In the genomic region with DNA sequence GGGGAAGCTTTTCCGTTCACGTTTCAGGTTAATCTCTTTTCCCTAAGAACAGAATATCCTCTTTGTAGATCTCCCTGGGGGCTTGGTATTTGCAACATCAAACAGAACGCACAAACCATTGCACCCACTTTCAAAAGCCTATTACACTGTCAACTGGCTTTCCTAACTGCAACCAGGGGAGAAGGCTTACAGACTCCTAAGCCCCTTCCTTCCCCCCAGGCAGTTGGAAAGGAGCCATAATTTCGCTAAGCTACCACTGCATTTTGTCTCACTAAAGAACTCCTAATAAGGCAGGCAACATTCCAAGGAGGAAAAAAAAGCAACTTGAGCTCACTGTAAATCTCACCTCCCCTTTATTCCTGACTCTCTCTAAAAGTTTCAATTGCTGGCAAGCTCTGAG, we compare ENCODE assay signal across 18 mouse cellular contexts.
DNase-seq lines count a peak whose midpoint lies in the region; ATAC-seq lines count a peak whose summit lies in the region.
"Had no signal": no experiment of that assay in that cellular context is flagged by ENCODE, and none has a peak within 500 bp of the region (broad histone marks: within the 10 kb centered on the region; RNA-seq: fewer than 3 reads in every experiment).

No protein-coding gene starts in this region.

- no peak overlapping the region for H3K9ac ChIP-seq in hindbrain, embryonic 13.5 days
- H3K9ac ChIP-seq in midbrain, embryonic 11.5 days (ENCODE audit: low read length) = no peak overlapping the region
- no peak overlapping the region for H3K9ac ChIP-seq in midbrain, embryonic 15.5 days
- H3K9ac ChIP-seq in midbrain, embryonic 14.5 days (replicated peaks; ENCODE audit: low read length) = no peak overlapping the region
- H3K9ac ChIP-seq: heart, embryonic 15.5 days; limb, embryonic 13.5 days had no signal

- H3K4me1 ChIP-seq in hindbrain, embryonic 13.5 days (replicated peaks) = peaks cover 56% of the 10 kb centered on the region
- peaks cover 50% of the 10 kb centered on the region for H3K4me1 ChIP-seq in hindbrain, embryonic 10.5 days (replicated peaks)
- peaks cover 37% of the 10 kb centered on the region for H3K4me1 ChIP-seq in midbrain, embryonic 11.5 days (ENCODE audit: control insufficient read depth, insufficient read depth, low read length)
- H3K4me1 ChIP-seq in midbrain, embryonic 15.5 days = peaks cover 50% of the 10 kb centered on the region
- peaks cover 52% of the 10 kb centered on the region for H3K4me1 ChIP-seq in midbrain, embryonic 14.5 days (ENCODE audit: control insufficient read depth, insufficient read depth, low read length)

- H3K4me3 ChIP-seq in hindbrain, embryonic 13.5 days = no peak overlapping the region
- no peak overlapping the region for H3K4me3 ChIP-seq in hindbrain, embryonic 10.5 days
- H3K4me3 ChIP-seq in midbrain, embryonic 11.5 days (ENCODE audit: low read depth, low read length) = no peak overlapping the region
- H3K4me3 ChIP-seq in midbrain, embryonic 15.5 days = no peak overlapping the region
- H3K4me3 ChIP-seq in midbrain, embryonic 14.5 days (replicated peaks; ENCODE audit: low read depth, low read length) = no peak overlapping the region
- H3K4me3 ChIP-seq: erythroblast, embryonic 14.5 days; heart, embryonic 15.5 days; limb, embryonic 13.5 days had no signal

- no peak for ATAC-seq in hindbrain, embryonic 13.5 days (ENCODE audit: low FRiP score)
- ATAC-seq in midbrain, embryonic 11.5 days (ENCODE audit: low FRiP score) = no peak
- ATAC-seq in midbrain, embryonic 15.5 days (replicated peaks) = no peak; the same call in 1 of the 2 replicates
- no peak for ATAC-seq in midbrain, embryonic 14.5 days (ENCODE audit: low FRiP score, low TSS enrichment)
- ATAC-seq: inflammation-experienced regulatory T-cells, adult 6 months had no signal

- peak overlapping the region; percentile 85; the same call in 1 of the 2 replicates for H3K27ac ChIP-seq in hindbrain, embryonic 13.5 days
- no peak overlapping the region for H3K27ac ChIP-seq in hindbrain, embryonic 10.5 days
- H3K27ac ChIP-seq in midbrain, embryonic 11.5 days (ENCODE audit: low read depth, low read length) = no peak overlapping the region
- H3K27ac ChIP-seq in midbrain, embryonic 15.5 days = no peak overlapping the region
- H3K27ac ChIP-seq in midbrain, embryonic 14.5 days (replicated peaks; ENCODE audit: low read depth, low read length) = no peak overlapping the region
- H3K27ac ChIP-seq: limb, embryonic 13.5 days had no signal

- no peaks in the 10 kb centered on the region for H3K36me3 ChIP-seq in hindbrain, embryonic 13.5 days
- no peaks in the 10 kb centered on the region for H3K36me3 ChIP-seq in hindbrain, embryonic 10.5 days
- H3K36me3 ChIP-seq in midbrain, embryonic 11.5 days (ENCODE audit: control insufficient read depth, insufficient read depth, low read length) = no peaks in the 10 kb centered on the region
- no peaks in the 10 kb centered on the region for H3K36me3 ChIP-seq in midbrain, embryonic 15.5 days (replicated peaks)
- H3K36me3 ChIP-seq in midbrain, embryonic 14.5 days (ENCODE audit: control insufficient read depth, insufficient read depth, low read length) = no peaks in the 10 kb centered on the region
- H3K36me3 ChIP-seq: heart, embryonic 15.5 days; limb, embryonic 13.5 days had no signal

- H3K4me2 ChIP-seq in hindbrain, embryonic 13.5 days = no peak overlapping the region
- no peak overlapping the region for H3K4me2 ChIP-seq in midbrain, embryonic 11.5 days
- no peak overlapping the region for H3K4me2 ChIP-seq in midbrain, embryonic 15.5 days
- no peak overlapping the region for H3K4me2 ChIP-seq in midbrain, embryonic 14.5 days (ENCODE audit: low read length)
- H3K4me2 ChIP-seq: heart, embryonic 15.5 days; limb, embryonic 13.5 days had no signal

- no peaks in the 10 kb centered on the region for H3K9me3 ChIP-seq in hindbrain, embryonic 13.5 days
- 0 out of 2 replicates have a peak, but pooled peaks cover 3% of the 10 kb centered on the region for H3K9me3 ChIP-seq in hindbrain, embryonic 10.5 days
- H3K9me3 ChIP-seq in midbrain, embryonic 11.5 days (ENCODE audit: control insufficient read depth, low read length) = no peaks in the 10 kb centered on the region; the same call in 1 of the 2 replicates
- H3K9me3 ChIP-seq in midbrain, embryonic 15.5 days = no peaks in the 10 kb centered on the region
- H3K9me3 ChIP-seq in midbrain, embryonic 14.5 days (ENCODE audit: control insufficient read depth, low read length) = no peaks in the 10 kb centered on the region
- H3K9me3 ChIP-seq: heart, embryonic 15.5 days; limb, embryonic 13.5 days had no signal

- 29% methylated on average over 4 of the region's 4 CpGs for WGBS in hindbrain, embryonic 13.5 days
- WGBS in hindbrain, embryonic 10.5 days = 26% methylated on average over 4 of the region's 4 CpGs
- 10% methylated on average over 4 of the region's 4 CpGs for WGBS in midbrain, embryonic 11.5 days
- WGBS in midbrain, embryonic 15.5 days = 8% methylated on average over 4 of the region's 4 CpGs
- 5% methylated on average over 4 of the region's 4 CpGs for WGBS in midbrain, embryonic 14.5 days

- no peak for DNase-seq in hindbrain, embryonic 10.5 days (ENCODE audit: low spot score)
- peak; percentile 83 for DNase-seq in midbrain, embryonic 11.5 days (ENCODE audit: low spot score, missing footprints)
- peak; percentile 47 for DNase-seq in fat pad, adult 2 months (ENCODE audit: extremely low read depth, low read depth, low spot score)
- peak; percentile 80 for DNase-seq in midbrain, embryonic 14.5 days
- no peak for DNase-seq in layer of hippocampus, postnatal 10 days (ENCODE audit: low spot score in 2 of 2)
- no peak for DNase-seq in lung, postnatal 10 days
- DNase-seq: adrenal gland, adult 2 months; cerebellum, postnatal 25 days; gastrocnemius, postnatal 14 days; lung, adult 18-20 months; right cerebral cortex, adult 18-20 months; thymus, adult 18-20 months had no signal

- no peaks in the 10 kb centered on the region for H3K27me3 ChIP-seq in hindbrain, embryonic 13.5 days
- H3K27me3 ChIP-seq in hindbrain, embryonic 10.5 days (ENCODE audit: insufficient read depth, poor library complexity, severe bottlenecking) = no peaks in the 10 kb centered on the region; the same call in none of the 2 replicates
- peaks cover 3% of the 10 kb centered on the region; the same call in 1 of the 2 replicates for H3K27me3 ChIP-seq in midbrain, embryonic 11.5 days (ENCODE audit: control insufficient read depth, insufficient read depth, low read length)
- H3K27me3 ChIP-seq in midbrain, embryonic 15.5 days (replicated peaks) = no peaks in the 10 kb centered on the region
- no peaks in the 10 kb centered on the region for H3K27me3 ChIP-seq in midbrain, embryonic 14.5 days (ENCODE audit: control insufficient read depth, insufficient read depth, low read length)
- H3K27me3 ChIP-seq: heart, embryonic 15.5 days had no signal

Comparison
In these comparisons a context has a peak if more than half of its experiments do, and no peak if none do; other contexts are left out.
1. DNase-seq: peak in midbrain, embryonic 11.5 days (single experiment), fat pad, adult 2 months (single experiment) and midbrain, embryonic 14.5 days (single experiment); none in hindbrain, embryonic 10.5 days (single experiment), layer of hippocampus, postnatal 10 days (0 of 2) and lung, postnatal 10 days (single experiment).